Mouse (Mus musculus): Measurements from ENCODE around the gene Mrps27. TPM values are rescaled to one million over a fixed set of nuclear protein-coding genes. Genes with fewer than 3 reads are reported as not detected.
A peak's percentile ranks its signal among the peaks of the same experiment; 100 is the strongest.
"Not testable (repeated sequence)": the region's sequence is repeated elsewhere in the genome, so short reads cannot be mapped to it uniquely, and the experiment has no call there.

The Mrps27 gene
- 10 to 100 TPM; 51.7 to 52.1 TPM for total RNA-seq (2021)
- long read RNA-seq, experiment 1, transcript Mrps27-201 (11 exons, 1,849 nt), result major isoform, 92 of 104 reads
- long read RNA-seq, experiment 1, partial matches to known transcripts, result 6 of 104 reads
- long read RNA-seq, experiment 1, other reads (novel, unspliced or antisense), result 6 of 104 reads
- long read RNA-seq, experiment 2, transcript Mrps27-201 (11 exons, 1,849 nt), result major isoform, 169 of 192 reads
- long read RNA-seq, experiment 2, partial matches to known transcripts, result 11 of 192 reads
- long read RNA-seq, experiment 2, other reads (novel, unspliced or antisense), result 12 of 192 reads

- peak; percentile 95 to 99 for DNase-seq (ENCODE audit: low spot score in 2 of 2)
Measured at GRCm38 (mm10) chr13:99344599-99345575, at the start of gene Mrps27, which contains the start of gene Ptcd2. Gene Mrps27, plus strand, starts transcription at chr13:99344786. Gene Ptcd2, minus strand, starts transcription at chr13:99344705.

- no peak for DNase-seq (ENCODE audit: low spot score in 2 of 2)
Measured at GRCm38 (mm10) chr13:99299921-99300320, 44.7 kb upstream of the Mrps27 start.

GRCm38 (mm10) chr13:99303846-99304245, 40.7 kb upstream of the Mrps27 start:
- no peak for DNase-seq (ENCODE audit: low spot score in 2 of 2)

GRCm38 (mm10) chr13:99304365-99304764, 40.2 kb upstream of the Mrps27 start:
- no peak for DNase-seq (ENCODE audit: low spot score in 2 of 2)

GRCm38 (mm10) chr13:99305186-99305585, 39.4 kb upstream of the Mrps27 start:
- no peak for DNase-seq (ENCODE audit: low spot score in 2 of 2)

GRCm38 (mm10) chr13:99306164-99306563, 38.4 kb upstream of the Mrps27 start:
- DNase-seq (ENCODE audit: low spot score in 2 of 2), result no peak

GRCm38 (mm10) chr13:99307930-99308359, 36.6 kb upstream of the Mrps27 start:
- DNase-seq (ENCODE audit: low spot score in 2 of 2), result no peak

GRCm38 (mm10) chr13:99308393-99308792, 36.2 kb upstream of the Mrps27 start:
- DNase-seq (ENCODE audit: low spot score in 2 of 2), result no peak

GRCm38 (mm10) chr13:99314098-99314497, 30.5 kb upstream of the Mrps27 start:
- no peak for DNase-seq (ENCODE audit: low spot score in 2 of 2)

- no peak for DNase-seq (ENCODE audit: low spot score in 2 of 2)
Measured at GRCm38 (mm10) chr13:99314657-99315181, 29.9 kb upstream of the Mrps27 start.

GRCm38 (mm10) chr13:99316366-99316765, 28.2 kb upstream of the Mrps27 start:
- no peak for DNase-seq (ENCODE audit: low spot score in 2 of 2)

GRCm38 (mm10) chr13:99317058-99317457, 27.5 kb upstream of the Mrps27 start:
- no peak for DNase-seq (ENCODE audit: low spot score in 2 of 2)

- no peak for DNase-seq (ENCODE audit: low spot score in 2 of 2)
Measured at GRCm38 (mm10) chr13:99320453-99320852, 24.1 kb upstream of the Mrps27 start.

- not testable (repeated sequence) for DNase-seq (ENCODE audit: low spot score in 2 of 2)
Measured at GRCm38 (mm10) chr13:99322915-99323314, 21.7 kb upstream of the Mrps27 start.

- DNase-seq (ENCODE audit: low spot score in 2 of 2), result no peak
Measured at GRCm38 (mm10) chr13:99323632-99324336, 20.8 kb upstream of the Mrps27 start.

GRCm38 (mm10) chr13:99324337-99324685, 20.3 kb upstream of the Mrps27 start:
- not testable (repeated sequence) for DNase-seq (ENCODE audit: low spot score in 2 of 2)

- DNase-seq (ENCODE audit: low spot score in 2 of 2), result no peak
Measured at GRCm38 (mm10) chr13:99331255-99331654, 13.3 kb upstream of the Mrps27 start.

- DNase-seq (ENCODE audit: low spot score in 2 of 2), result no peak
Measured at GRCm38 (mm10) chr13:99337510-99337909, 7.1 kb upstream of the Mrps27 start.

GRCm38 (mm10) chr13:99341504-99341903, 3.1 kb upstream of the Mrps27 start:
- no peak for DNase-seq (ENCODE audit: low spot score in 2 of 2)

- no peak for DNase-seq (ENCODE audit: low spot score in 2 of 2)
Measured at GRCm38 (mm10) chr13:99343876-99344598, 549 bp upstream of the Mrps27 start.
